Mouse (Mus musculus) liver, embryonic 14.5 days (tissue): ENCODE data around the gene Dmap1.

ENCODE experiments used
- CTCF ChIP-seq: IDR thresholded peaks from 2 replicates; pipeline ENCODE4 v1.5.1; 2016; ENCODE audit warnings: antibody characterized with exemption, low read depth, control low read depth
- EP300 ChIP-seq: IDR thresholded peaks from 2 replicates; pipeline ENCODE4 v1.6.1; 2016; ENCODE audit warnings: antibody characterized with exemption, low read depth

GRCm38 (mm10) chr4:117664411-117665137 lies 17.5 kb downstream of the Dmap1 start:
- TF ChIP-seq CTCF (no peak), EP300 (no peak)
